Mouse (Mus musculus): ENCODE results near the gene Igfbp5. TPM values are rescaled to one million over a fixed set of nuclear protein-coding genes. Genes with fewer than 3 reads are reported as not detected.

Igfbp5 gene
- 1.2 and 1.3 TPM in 2 replicates for polyA plus RNA-seq (2012; rRNA removed)
- polyA plus RNA-seq (2014; fragmentation: Nextera tagmentation; extraction: Ambion mirVana) = 0.36 and 0.45 TPM in 2 replicates

DNA sequence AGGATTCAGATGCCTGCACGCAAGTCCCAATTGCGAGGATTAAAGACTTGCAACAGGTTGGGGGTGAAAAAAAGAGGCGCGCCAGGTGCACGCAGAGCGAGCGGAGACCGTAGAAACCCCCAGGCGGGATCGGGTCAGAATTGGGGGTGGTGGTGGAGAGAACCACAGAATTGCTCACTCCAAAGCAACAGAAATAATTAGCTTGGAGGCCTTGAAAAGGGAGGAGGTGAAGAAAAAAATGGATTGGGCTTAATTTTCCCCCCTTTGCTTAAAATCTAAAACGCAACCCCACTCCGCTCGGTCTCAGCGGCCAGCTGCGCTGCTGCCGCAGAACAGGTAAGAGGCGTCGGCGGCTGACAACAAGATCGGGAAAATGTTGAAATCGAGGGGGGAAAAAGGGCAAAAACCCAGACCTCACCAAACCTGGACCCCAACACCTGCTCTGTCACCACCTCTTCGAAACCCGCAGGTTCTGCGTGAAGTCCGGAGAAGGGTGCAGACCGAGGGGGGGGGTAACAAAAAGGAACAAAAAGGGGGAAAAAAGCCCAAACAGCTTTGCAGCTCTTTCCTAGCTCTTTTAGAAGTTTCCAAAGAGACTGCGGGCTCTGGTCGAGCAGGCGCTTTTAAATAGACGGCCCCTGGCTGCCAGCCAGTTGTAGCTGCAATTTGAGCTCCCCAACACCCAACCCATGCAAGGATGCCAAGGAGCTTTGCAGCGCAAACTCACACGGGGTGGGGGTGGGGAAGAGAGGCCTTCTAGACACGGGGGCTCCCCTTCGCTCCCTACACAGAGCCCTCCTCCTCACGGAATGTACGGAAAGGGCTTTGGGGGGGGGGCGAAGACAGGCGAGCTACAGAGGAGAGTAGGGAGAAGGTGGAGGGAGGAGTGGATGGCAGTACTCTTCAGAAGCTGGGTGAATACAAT, at the start of gene Igfbp5:
Igfbp5 (minus strand) TSS at position 598 of the 925 bp plus-strand sequence.
- Histone ChIP-seq H3K4me2 (ENCODE audit: low read depth) (peak within 1 kb of the TSS; percentile 12), H3K4me1 (replicated peaks; ENCODE audit: control insufficient read depth in 2 of 2, insufficient read depth in 2 of 2, low read length in 1 of 2) (peaks cover 0 to 5% of the 10 kb centered on the region in 2 experiments; a peak in 2 of 4 replicates), H3K9me3 (ENCODE audit: control insufficient read depth, low read length) (no peaks in the 10 kb centered on the region), H3K36me3 (replicated peaks; ENCODE audit: control insufficient read depth, insufficient read depth, low read depth) (no peaks in the 10 kb centered on the region), H3K27me3 (ENCODE audit: control insufficient read depth, insufficient read depth, low read length) (peaks cover 61% of the 10 kb centered on the region), H3K27ac (no peak within 1 kb of the TSS), H3K9ac (replicated peaks) (no peak within 1 kb of the TSS), H3K4me3 (ENCODE audit: insufficient read depth in 1 of 2, low read depth in 2 of 2, low read length in 2 of 2) (peak within 1 kb of the TSS; percentile 8 to 24; a peak in 3 of 4 replicates)
- no peak for TF ChIP-seq CTCF (IDR thresholded peaks at IDR 0.05; ENCODE audit: low read depth)
- no peak for TF ChIP-seq EP300 (IDR thresholded peaks at IDR 0.05; ENCODE audit: low read depth)
- ATAC-seq (ENCODE audit: insufficient read depth) = no peak
- DNase-seq (ENCODE audit: low read depth in 3 of 3, low spot score in 3 of 3) = no peak
- WGBS (ENCODE audit: insufficient replicate concordance) = 3% methylated on average over 38 of the region's 38 CpGs

GRCm38 (mm10) chr1:72914815-72915214, 40.1 kb upstream of the Igfbp5 start:
- no peak for TF ChIP-seq CTCF (IDR thresholded peaks at IDR 0.05; ENCODE audit: low read depth)
- TF ChIP-seq EP300 (IDR thresholded peaks at IDR 0.05; ENCODE audit: low read depth) = no peak
- Histone ChIP-seq H3K4me3 (ENCODE audit: insufficient read depth in 1 of 2, low read depth in 2 of 2, low read length in 2 of 2) (no peak overlapping the region), H3K4me1 (replicated peaks; ENCODE audit: control insufficient read depth in 2 of 2, insufficient read depth in 2 of 2, low read length in 1 of 2) (no peaks in the 10 kb centered on the region), H3K9ac (replicated peaks) (no peak overlapping the region), H3K27me3 (ENCODE audit: control insufficient read depth, insufficient read depth, low read length) (no peaks in the 10 kb centered on the region), H3K27ac (no peak overlapping the region), H3K36me3 (replicated peaks; ENCODE audit: control insufficient read depth, insufficient read depth, low read depth) (no peaks in the 10 kb centered on the region), H3K4me2 (ENCODE audit: low read depth) (no peak overlapping the region), H3K9me3 (ENCODE audit: control insufficient read depth, low read length) (no peaks in the 10 kb centered on the region)
- DNase-seq (ENCODE audit: low read depth in 3 of 3, low spot score in 3 of 3) (no peak), ATAC-seq (ENCODE audit: insufficient read depth) (no peak)
- WGBS (ENCODE audit: insufficient replicate concordance) = 43% methylated on average over 6 of the region's 6 CpGs

GRCm38 (mm10) chr1:72913073-72913472, 38.4 kb upstream of the Igfbp5 start:
- no peak overlapping the region for H3K9ac ChIP-seq (replicated peaks)
- H3K27me3 ChIP-seq (ENCODE audit: control insufficient read depth, insufficient read depth, low read length) = no peaks in the 10 kb centered on the region
- no peaks in the 10 kb centered on the region for H3K36me3 ChIP-seq (replicated peaks; ENCODE audit: control insufficient read depth, insufficient read depth, low read depth)
- WGBS (ENCODE audit: insufficient replicate concordance) = 58% methylated on average over 5 of the region's 5 CpGs
- no peak overlapping the region for H3K4me2 ChIP-seq (ENCODE audit: low read depth)
- H3K4me3 ChIP-seq (ENCODE audit: insufficient read depth in 1 of 2, low read depth in 2 of 2, low read length in 2 of 2) = no peak overlapping the region
- H3K27ac ChIP-seq = no peak overlapping the region
- ATAC-seq (ENCODE audit: insufficient read depth) (no peak), DNase-seq (ENCODE audit: low read depth in 3 of 3, low spot score in 3 of 3) (no peak)
- no peaks in the 10 kb centered on the region for H3K4me1 ChIP-seq (replicated peaks; ENCODE audit: control insufficient read depth in 2 of 2, insufficient read depth in 2 of 2, low read length in 1 of 2)
- no peaks in the 10 kb centered on the region for H3K9me3 ChIP-seq (ENCODE audit: control insufficient read depth, low read length)
- TF ChIP-seq CTCF (IDR thresholded peaks at IDR 0.05; ENCODE audit: low read depth) = no peak
- TF ChIP-seq EP300 (IDR thresholded peaks at IDR 0.05; ENCODE audit: low read depth) = no peak

DNA sequence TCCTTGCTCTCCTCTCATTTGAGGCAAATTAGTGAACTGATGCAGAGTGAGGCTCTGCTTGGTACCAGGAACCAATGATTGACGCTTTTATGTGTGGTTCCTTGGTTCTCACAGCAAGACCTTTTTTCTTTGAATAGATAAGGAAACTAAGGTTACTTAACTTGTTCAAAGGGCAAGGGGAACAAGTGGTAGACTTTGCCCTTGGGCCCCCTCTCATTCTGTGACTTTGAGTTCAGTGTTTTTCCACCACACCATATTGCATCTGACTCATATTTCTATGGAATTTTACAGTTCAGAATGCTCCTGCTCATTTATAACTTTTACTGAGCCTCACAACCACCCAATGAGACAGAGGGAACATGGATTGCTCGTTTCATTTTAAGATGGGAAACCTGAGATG, 21.1 kb upstream of the Igfbp5 start:
- H3K9me3 ChIP-seq (ENCODE audit: control insufficient read depth, low read length) = no peaks in the 10 kb centered on the region
- DNase-seq (ENCODE audit: low read depth in 3 of 3, low spot score in 3 of 3) (no peak), ATAC-seq (ENCODE audit: insufficient read depth) (no peak)
- no peaks in the 10 kb centered on the region for H3K36me3 ChIP-seq (replicated peaks; ENCODE audit: control insufficient read depth, insufficient read depth, low read depth)
- H3K27me3 ChIP-seq (ENCODE audit: control insufficient read depth, insufficient read depth, low read length) = no peaks in the 10 kb centered on the region
- WGBS (ENCODE audit: insufficient replicate concordance) = 53% methylated on average over 2 of the region's 2 CpGs
- no peak overlapping the region for H3K9ac ChIP-seq (replicated peaks)
- no peak overlapping the region for H3K4me2 ChIP-seq (ENCODE audit: low read depth)
- no peaks in the 10 kb centered on the region for H3K4me1 ChIP-seq (replicated peaks; ENCODE audit: control insufficient read depth in 2 of 2, insufficient read depth in 2 of 2, low read length in 1 of 2)
- no peak overlapping the region for H3K27ac ChIP-seq
- H3K4me3 ChIP-seq (ENCODE audit: insufficient read depth in 1 of 2, low read depth in 2 of 2, low read length in 2 of 2) = no peak overlapping the region
- TF ChIP-seq CTCF (IDR thresholded peaks at IDR 0.05; ENCODE audit: low read depth) = no peak
- TF ChIP-seq EP300 (IDR thresholded peaks at IDR 0.05; ENCODE audit: low read depth) = no peak

GRCm38 (mm10) chr1:72887910-72888309, 13.2 kb upstream of the Igfbp5 start:
- no peak for DNase-seq (ENCODE audit: low read depth in 3 of 3, low spot score in 3 of 3)
- Histone ChIP-seq H3K4me3 (ENCODE audit: insufficient read depth in 1 of 2, low read depth in 2 of 2, low read length in 2 of 2) (no peak overlapping the region), H3K4me2 (ENCODE audit: low read depth) (no peak overlapping the region), H3K9me3 (ENCODE audit: control insufficient read depth, low read length) (no peaks in the 10 kb centered on the region), H3K36me3 (replicated peaks; ENCODE audit: control insufficient read depth, insufficient read depth, low read depth) (no peaks in the 10 kb centered on the region), H3K9ac (replicated peaks) (no peak overlapping the region), H3K27ac (no peak overlapping the region), H3K4me1 (replicated peaks; ENCODE audit: control insufficient read depth in 2 of 2, insufficient read depth in 2 of 2, low read length in 1 of 2) (no peaks in the 10 kb centered on the region), H3K27me3 (ENCODE audit: control insufficient read depth, insufficient read depth, low read length) (no peaks in the 10 kb centered on the region)
- 29% methylated on average over 1 of the region's 1 CpGs for WGBS (ENCODE audit: insufficient replicate concordance)
- no peak for TF ChIP-seq EP300 (IDR thresholded peaks at IDR 0.05; ENCODE audit: low read depth)
- TF ChIP-seq CTCF (IDR thresholded peaks at IDR 0.05; ENCODE audit: low read depth) = no peak
- ATAC-seq (ENCODE audit: insufficient read depth) = no peak

Measured in liver, embryonic 14.5 days (tissue).